Mouse (Mus musculus): ENCODE measurements around the gene Rasgrf1.

DNA sequence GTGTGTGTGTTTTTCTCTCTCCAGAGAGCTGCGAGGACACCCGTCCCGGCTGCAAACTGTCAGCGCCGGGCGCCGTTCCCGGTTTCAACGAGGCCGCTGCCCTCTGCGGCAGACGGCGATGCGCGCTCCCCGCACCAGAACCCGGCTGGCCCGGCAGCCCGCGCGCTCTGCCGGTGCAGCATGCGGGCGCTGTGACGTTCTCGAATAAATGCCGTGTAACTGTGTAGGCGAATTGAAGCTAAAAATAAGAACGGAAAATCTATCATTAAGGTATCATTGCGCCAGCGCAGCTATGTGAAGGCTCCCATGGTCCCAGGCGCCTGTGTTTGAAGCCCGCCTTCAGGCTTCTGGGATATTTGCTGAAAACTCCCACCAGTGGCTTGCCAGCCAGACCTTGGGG is 1.1 kb upstream of the Rasgrf1 start:
- TF ChIP-seq POLR2A (IDR thresholded peaks at IDR 0.05; ENCODE audit: borderline replicate concordance, control insufficient read depth, low read depth, low read length), result no peak
- TF ChIP-seq CTCF (IDR thresholded peaks at IDR 0.05; ENCODE audit: control insufficient read depth, insufficient read depth, low read length), result no peak

All from bone marrow, adult 2 months (tissue).